Mouse (Mus musculus) C2C12 (cell line): ENCODE data around the gene H2-Eb1. TPM values are rescaled to one million over a fixed set of nuclear protein-coding genes. Genes with fewer than 3 reads are reported as not detected.

Experiments used
- H3K27me3 ChIP-seq: one replicate; pipeline ENCODE4 v1.6.1; 2011; ENCODE audit not compliant: control insufficient read depth, insufficient read depth, insufficient read length
- H3K36me3 ChIP-seq: one replicate; pipeline ENCODE4 v1.6.1; 2011; ENCODE audit not compliant: control insufficient read depth, insufficient read depth
- H3K4me3 ChIP-seq: one replicate; pipeline ENCODE4 v1.5.1; 2011; ENCODE audit warnings: mild to moderate bottlenecking, control low read depth; ENCODE audit not compliant: poor library complexity, insufficient read depth, severe bottlenecking
- H3K79me2 ChIP-seq: one replicate; pipeline ENCODE4 v1.6.1; 2011; ENCODE audit not compliant: control insufficient read depth, insufficient read depth
- H3K79me3 ChIP-seq: one replicate; pipeline ENCODE4 v1.6.1; 2011; ENCODE audit warnings: low read depth, control low read depth
- H3ac ChIP-seq: one replicate; pipeline ENCODE3; 2011; ENCODE audit warnings: low read depth; ENCODE audit not compliant: control insufficient read depth, insufficient read length
- CEBPB ChIP-seq: IDR thresholded peaks from one replicate; pipeline ENCODE4 v1.6.1; 2011; ENCODE audit warnings: low read depth, mild to moderate bottlenecking, control low read depth, moderate library complexity
- CTCF ChIP-seq: IDR thresholded peaks from one replicate; pipeline ENCODE4 v1.5.1; 2011; ENCODE audit not compliant: control insufficient read depth, insufficient read depth, insufficient read length
- FOSL1 ChIP-seq: IDR thresholded peaks from one replicate; pipeline ENCODE4 v1.8.0; 2011; ENCODE audit warnings: mild to moderate bottlenecking, low read length; ENCODE audit not compliant: poor library complexity, insufficient read depth, severe bottlenecking
- MAX ChIP-seq: IDR thresholded peaks from one replicate; pipeline ENCODE4 v1.6.1; 2011; ENCODE audit warnings: mild to moderate bottlenecking, control low read depth
- MYOD1 ChIP-seq: IDR thresholded peaks from one replicate; pipeline ENCODE4 v1.6.1; 2011; ENCODE audit warnings: low read depth; ENCODE audit not compliant: control insufficient read depth, insufficient read length
- MYOG ChIP-seq: IDR thresholded peaks from one replicate; pipeline ENCODE4 v1.6.1; 2011; ENCODE audit not compliant: control insufficient read depth, insufficient read length; ENCODE audit errors: extremely low read depth
- USF1 ChIP-seq: IDR thresholded peaks from one replicate; pipeline ENCODE4 v1.6.1; 2011; ENCODE audit warnings: low read depth, mild to moderate bottlenecking, control low read depth, moderate library complexity
- polyA plus RNA-seq: library from polyadenylated mRNA; unstranded; fragments of >200 nt; fragmentation: generic; extraction: Trizol; gene quantifications from one replicate; pipeline ENCODE4 v1.2.1, GENCODE M21; 2012; ENCODE audit warnings: missing spikeins

Gene H2-Eb1
- polyA plus RNA-seq, 1 experiment, result not detected

DNA sequence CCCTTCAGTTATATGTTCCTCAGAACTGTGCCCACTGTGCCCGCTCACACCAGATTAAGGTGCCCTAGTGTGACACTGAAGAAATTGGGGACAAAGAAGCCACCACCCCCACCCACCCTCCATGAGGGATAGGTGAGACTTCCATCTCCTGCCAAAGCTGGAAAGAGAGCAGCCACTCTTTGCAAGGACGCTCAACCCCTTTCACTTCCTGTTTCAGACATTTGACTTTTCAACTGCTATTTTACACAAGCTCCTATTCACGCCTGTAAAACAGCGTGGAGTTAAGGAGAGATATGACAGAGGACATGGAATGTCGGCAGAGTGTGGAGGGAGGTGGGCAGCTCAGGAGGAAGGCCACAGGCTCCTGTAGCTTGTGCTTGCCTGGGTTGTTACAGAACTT, 19.2 kb upstream of the H2-Eb1 start:
- no peak overlapping the region for H3ac ChIP-seq
- no peaks in the 10 kb centered on the region for H3K36me3 ChIP-seq
- TF ChIP-seq CEBPB (no peak), CTCF (no peak), MYOD1 (no peak)
- H3K79me3 ChIP-seq, result no peaks in the 10 kb centered on the region
- no peak overlapping the region for H3K4me3 ChIP-seq
- H3K79me2 ChIP-seq, result no peaks in the 10 kb centered on the region
- peaks cover 5% of the 10 kb centered on the region for H3K27me3 ChIP-seq

- no peaks in the 10 kb centered on the region for H3K36me3 ChIP-seq
- no peak for TF ChIP-seq CTCF
- TF ChIP-seq MYOD1, result no peak
- TF ChIP-seq CEBPB, result no peak
- no peak for TF ChIP-seq USF1
- no peak for TF ChIP-seq MAX
- no peak for TF ChIP-seq MYOG
- no peak overlapping the region for H3ac ChIP-seq
- no peaks in the 10 kb centered on the region for H3K79me3 ChIP-seq
- H3K4me3 ChIP-seq, result no peak overlapping the region
- no peaks in the 10 kb centered on the region for H3K79me2 ChIP-seq
- H3K27me3 ChIP-seq, result peaks cover 5% of the 10 kb centered on the region
Observed at GRCm38 (mm10) chr17:34286999-34287398, 18.7 kb upstream of the H2-Eb1 start.

DNA sequence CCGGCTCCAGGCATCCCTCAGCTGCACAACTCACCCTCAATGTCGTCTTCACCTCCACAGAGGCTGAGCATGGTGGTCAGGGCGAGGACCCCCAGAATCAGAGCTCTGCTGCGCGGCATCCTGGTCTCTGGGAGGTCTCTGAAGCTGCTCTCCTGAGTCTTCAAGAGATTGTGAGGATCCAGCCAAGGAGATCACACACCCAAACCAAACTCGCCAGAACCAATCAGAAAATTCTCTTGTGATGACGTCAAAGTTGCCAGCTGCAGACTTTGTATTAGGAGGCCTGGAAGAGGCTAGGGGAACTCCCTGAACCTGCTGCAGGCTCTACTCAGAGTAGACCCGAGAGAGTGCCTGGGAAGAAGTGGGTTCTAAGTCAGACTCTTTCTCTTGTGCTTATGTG, 18.0 kb upstream of the H2-Eb1 start, which contains the start of gene H2-Aa:
Gene H2-Aa, minus strand, starts transcription at position 176 of the 400 bp plus-strand sequence.
- H3K36me3 ChIP-seq, result no peaks in the 10 kb centered on the region
- no peak within 1 kb of the TSS for H3K4me3 ChIP-seq
- TF ChIP-seq FOSL1, result no peak
- no peak for TF ChIP-seq MYOG
- no peak for TF ChIP-seq CEBPB
- no peak for TF ChIP-seq MAX
- TF ChIP-seq CTCF, result no peak
- TF ChIP-seq USF1, result no peak
- TF ChIP-seq MYOD1, result no peak
- no peaks in the 10 kb centered on the region for H3K79me3 ChIP-seq
- H3ac ChIP-seq, result no peak within 1 kb of the TSS
- peaks cover 8% of the 10 kb centered on the region for H3K27me3 ChIP-seq
- H3K79me2 ChIP-seq, result no peaks in the 10 kb centered on the region

GRCm38 (mm10) chr17:34288131-34288530, 17.5 kb upstream of the H2-Eb1 start:
- Histone ChIP-seq H3K79me3 (no peaks in the 10 kb centered on the region), H3K36me3 (no peaks in the 10 kb centered on the region)
- TF ChIP-seq CEBPB (no peak), MYOG (no peak), FOSL1 (no peak), MAX (no peak), USF1 (no peak), MYOD1 (no peak), CTCF (no peak)

GRCm38 (mm10) chr17:34291609-34292008, 14.1 kb upstream of the H2-Eb1 start:
- H3K36me3 ChIP-seq, result no peaks in the 10 kb centered on the region
- H3ac ChIP-seq, result no peak overlapping the region
- H3K4me3 ChIP-seq, result no peak overlapping the region
- H3K27me3 ChIP-seq, result peaks cover 13% of the 10 kb centered on the region
- H3K79me2 ChIP-seq, result no peaks in the 10 kb centered on the region
- TF ChIP-seq CEBPB, result no peak
- TF ChIP-seq FOSL1, result no peak
- TF ChIP-seq USF1, result no peak
- no peak for TF ChIP-seq MAX
- TF ChIP-seq MYOD1, result no peak
- TF ChIP-seq CTCF, result no peak
- no peak for TF ChIP-seq MYOG
- H3K79me3 ChIP-seq, result no peaks in the 10 kb centered on the region

More at GRCm38 (mm10) chr17:34288131-34288530, 17.5 kb upstream of the H2-Eb1 start:
- Histone ChIP-seq H3K4me3 (no peak overlapping the region), H3K27me3 (peaks cover 8% of the 10 kb centered on the region), H3K79me2 (no peaks in the 10 kb centered on the region), H3ac (no peak overlapping the region)

GRCm38 (mm10) chr17:34292570-34292969, 13.1 kb upstream of the H2-Eb1 start:
- TF ChIP-seq MYOD1, result no peak
- TF ChIP-seq CTCF, result no peak
- no peak for TF ChIP-seq MYOG
- no peak for TF ChIP-seq USF1
- no peak for TF ChIP-seq FOSL1
- no peak for TF ChIP-seq MAX
- no peak for TF ChIP-seq CEBPB
- H3K36me3 ChIP-seq, result no peaks in the 10 kb centered on the region
- peaks cover 13% of the 10 kb centered on the region for H3K27me3 ChIP-seq
- no peaks in the 10 kb centered on the region for H3K79me3 ChIP-seq
- H3ac ChIP-seq, result no peak overlapping the region
- no peak overlapping the region for H3K4me3 ChIP-seq
- no peaks in the 10 kb centered on the region for H3K79me2 ChIP-seq

DNA sequence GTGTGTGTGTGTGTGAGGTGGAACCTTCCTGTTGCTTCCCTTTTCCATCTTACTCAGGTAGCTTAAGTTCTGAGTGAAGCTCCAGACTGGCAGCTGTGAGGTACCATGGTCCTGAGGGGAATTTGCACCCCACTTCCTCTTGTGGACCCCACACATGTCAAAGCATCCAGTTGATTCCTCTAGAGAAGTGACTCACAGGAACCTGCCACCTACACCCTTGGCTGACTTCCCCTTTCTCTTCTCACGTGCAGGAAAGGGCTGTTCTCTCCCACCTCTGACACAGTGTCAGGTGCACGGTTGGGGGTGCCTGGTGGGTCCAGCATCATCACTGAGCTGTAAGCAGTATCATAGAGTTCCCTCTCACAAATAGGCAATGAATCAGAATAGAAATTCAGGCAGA, 12.1 kb upstream of the H2-Eb1 start:
- H3K79me3 ChIP-seq, result no peaks in the 10 kb centered on the region
- no peak overlapping the region for H3ac ChIP-seq
- no peak overlapping the region for H3K4me3 ChIP-seq
- H3K79me2 ChIP-seq, result no peaks in the 10 kb centered on the region
- H3K36me3 ChIP-seq, result no peaks in the 10 kb centered on the region
- TF ChIP-seq MYOG (no peak), CEBPB (no peak), FOSL1 (no peak), CTCF (no peak), USF1 (no peak), MAX (no peak), MYOD1 (no peak)
- H3K27me3 ChIP-seq, result peaks cover 13% of the 10 kb centered on the region
